Mouse (Mus musculus) activated CD4-positive, CD25-positive, alpha-beta regulatory T cell, adult 9 weeks (primary cell): Measurements from ENCODE around the gene Mgat1. TPM values are rescaled to one million over a fixed set of nuclear protein-coding genes. Genes with fewer than 3 reads are reported as not detected.

Experiments used
- polyA plus RNA-seq: library from polyadenylated mRNA; unstranded; fragments of 100-300 nt; shearing (Covaris generic); gene quantifications from one replicate; pipeline ENCODE4 v1.2.1, GENCODE M21; 2017

Gene Mgat1
- 128 TPM for polyA plus RNA-seq

DNA sequence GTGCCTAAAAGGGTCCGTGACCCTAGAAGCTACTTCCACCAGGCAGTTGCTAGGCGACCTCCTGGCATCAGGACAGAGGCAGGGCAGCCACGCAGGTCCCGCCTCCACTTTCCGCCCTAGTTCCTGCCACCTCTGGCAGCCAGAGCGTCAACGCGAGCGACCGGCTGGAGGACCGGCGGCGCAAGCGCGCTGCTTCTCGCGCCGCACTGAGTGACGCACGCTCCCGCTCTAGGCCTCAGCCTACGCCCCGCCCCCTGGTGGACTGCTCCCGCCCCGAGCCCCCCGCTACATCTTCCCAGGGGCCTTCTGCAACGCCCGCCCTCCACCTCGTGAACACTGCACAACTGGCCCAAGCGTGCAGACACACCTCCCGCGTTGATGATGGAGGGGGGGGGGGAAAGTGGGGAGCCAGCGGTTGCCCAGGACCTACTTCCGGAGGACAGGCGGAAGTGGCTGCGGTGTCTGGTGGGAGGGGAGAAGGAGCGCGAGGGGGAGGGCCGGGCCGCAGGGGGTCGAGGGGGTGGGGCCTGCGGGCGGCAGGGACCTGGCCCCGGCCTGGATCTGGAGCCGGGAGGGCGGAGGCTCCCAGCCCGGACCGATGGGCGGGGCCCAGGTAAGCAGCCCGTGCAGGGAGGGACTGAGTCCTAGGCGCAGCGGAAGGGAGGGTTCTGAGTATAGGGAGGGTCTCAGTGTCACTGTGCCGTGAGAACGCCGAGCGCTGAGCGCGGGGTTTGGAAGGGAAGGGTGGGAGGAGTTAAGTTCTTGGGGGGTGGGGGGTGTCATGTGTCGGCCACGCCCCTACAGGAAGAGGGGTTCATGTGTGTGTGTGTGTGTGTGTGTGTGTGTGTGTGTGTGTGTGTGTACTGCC lies at the start of gene Mgat1:
Gene Mgat1 (plus strand): TSS at position 465 of the 868 bp plus-strand sequence.

DNA sequence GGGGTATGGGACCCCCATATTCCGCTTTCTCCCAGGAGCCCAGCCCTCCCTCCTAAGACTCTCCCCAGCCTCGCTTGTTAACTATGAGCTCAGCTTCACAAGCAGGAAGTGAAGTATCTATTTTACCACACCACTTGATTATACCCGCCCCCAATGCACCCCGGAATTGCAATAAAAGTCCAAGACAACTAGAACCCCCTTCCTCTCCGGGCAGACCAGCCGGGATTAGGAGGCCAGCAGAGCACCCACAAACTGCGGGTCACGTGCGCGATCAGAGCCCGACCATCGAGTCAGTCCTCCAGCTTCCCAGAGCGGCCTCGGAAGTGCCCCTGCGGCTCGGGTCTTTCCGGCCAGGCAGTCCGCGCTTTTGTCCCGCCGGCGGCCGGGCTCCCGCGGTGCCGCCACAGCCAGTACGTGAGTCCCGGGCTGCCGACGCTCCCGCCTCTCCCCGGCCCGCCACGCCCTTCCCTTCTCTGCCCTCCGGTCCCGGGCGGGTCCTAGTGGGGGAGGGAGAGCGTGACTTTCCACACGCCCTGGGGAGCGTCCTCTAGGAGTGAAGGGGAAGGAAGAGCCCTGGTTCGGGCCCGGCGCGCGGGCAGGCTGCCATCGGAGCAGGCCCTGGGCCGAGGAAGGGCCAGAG lies 40.7 kb upstream of the Mgat1 start, which contains the start of gene Zfp62:
Gene Zfp62 (plus strand): TSS at position 164 of the 640 bp plus-strand sequence.

DNA sequence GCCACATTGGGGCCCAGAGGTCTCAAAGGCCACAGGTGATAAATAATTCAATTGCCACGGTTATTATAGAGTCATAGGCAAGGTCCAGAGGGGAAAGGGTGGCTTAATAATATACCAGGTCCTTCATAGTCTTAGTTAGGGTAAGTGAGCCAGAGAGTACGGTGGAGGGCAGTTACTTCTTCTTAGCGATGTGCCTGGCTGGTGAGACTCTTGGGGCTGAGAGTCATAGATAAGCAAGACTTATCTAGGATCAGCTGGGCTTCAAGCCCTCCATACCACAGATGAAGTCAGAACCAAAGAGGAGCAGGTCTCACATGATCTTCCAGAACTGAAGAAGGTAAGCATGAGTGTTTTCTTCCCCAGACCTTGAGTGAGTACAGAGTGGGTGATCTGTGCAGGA lies 34.2 kb downstream of the Mgat1 start, which contains the start of gene Olfr1393:
Gene Olfr1393 (plus strand): TSS at position 83 of the 400 bp plus-strand sequence.

DNA sequence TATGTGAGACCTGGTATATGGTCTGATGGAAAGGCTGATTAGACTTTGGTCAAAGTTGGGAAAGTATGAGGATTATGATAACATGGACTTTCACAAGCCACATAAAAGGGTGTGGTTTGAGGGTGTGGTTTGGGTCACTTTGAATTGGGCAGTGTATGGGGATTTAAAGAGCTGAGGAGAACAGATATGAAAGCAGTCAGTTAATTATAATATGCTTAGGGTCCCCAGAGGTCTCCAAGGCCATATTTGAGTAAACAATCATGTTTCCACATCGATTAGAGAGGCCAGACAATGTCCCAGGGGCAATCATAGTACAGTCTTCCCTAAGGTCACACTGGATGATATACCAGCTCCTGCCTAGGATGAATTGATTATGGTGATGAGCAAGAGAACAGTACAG lies 41.0 kb downstream of the Mgat1 start, which contains the start of gene Olfr1392:
Gene Olfr1392 (plus strand): TSS at position 301 of the 400 bp plus-strand sequence.

DNA sequence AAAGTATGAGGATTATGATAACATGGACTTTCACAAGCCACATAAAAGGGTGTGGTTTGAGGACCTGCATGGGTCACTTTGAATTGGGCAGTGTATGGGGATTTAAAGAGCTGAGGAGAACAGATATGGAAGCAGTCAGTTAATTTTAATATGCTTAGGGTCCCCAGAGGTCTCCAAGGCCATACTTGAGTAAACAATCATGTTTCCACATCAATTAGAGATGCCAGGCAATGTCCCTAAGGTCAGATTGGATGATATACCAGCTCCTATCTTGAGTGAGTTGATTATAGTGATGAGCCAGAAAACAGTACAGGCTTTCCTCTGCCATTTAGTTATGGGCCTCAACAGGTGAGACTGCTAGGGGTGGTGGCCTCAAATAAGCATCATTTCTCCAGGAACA lies 60.5 kb downstream of the Mgat1 start, which contains the start of gene Olfr10:
Gene Olfr10 (plus strand): TSS at position 301 of the 400 bp plus-strand sequence.

Other genes with a start within 250 kb of the Mgat1 start
- 168 TPM for gene 9930111J21Rik2, start 192.9 kb upstream of the Mgat1 start, polyA plus RNA-seq
- gene Tgtp2, start 180.0 kb upstream of the Mgat1 start, polyA plus RNA-seq, result 375 TPM
- 613 TPM for gene Ifi47, start 167.6 kb upstream of the Mgat1 start, polyA plus RNA-seq
- gene Olfr1396, start 129.3 kb upstream of the Mgat1 start, polyA plus RNA-seq, result not detected
- gene Olfr1395, start 101.9 kb upstream of the Mgat1 start, polyA plus RNA-seq, result not detected
- not detected for gene Olfr1394, start 89.8 kb upstream of the Mgat1 start, polyA plus RNA-seq
- not detected for gene Btnl9, start 57.0 kb upstream of the Mgat1 start, polyA plus RNA-seq
- gene Zfp62, start 40.9 kb upstream of the Mgat1 start, polyA plus RNA-seq, result 78.7 TPM
- gene Olfr1393, start 34.1 kb downstream of the Mgat1 start, polyA plus RNA-seq, result not detected
- not detected for gene Olfr1392, start 41.1 kb downstream of the Mgat1 start, polyA plus RNA-seq
- not detected for gene Olfr10, start 60.5 kb downstream of the Mgat1 start, polyA plus RNA-seq
- not detected for gene Olfr1391, start 78.6 kb downstream of the Mgat1 start, polyA plus RNA-seq
- gene Olfr1390, start 91.0 kb downstream of the Mgat1 start, polyA plus RNA-seq, result not detected
- gene Olfr1389, start 178.9 kb downstream of the Mgat1 start, polyA plus RNA-seq, result not detected
- 0.09 TPM for gene Olfr1388, start 192.4 kb downstream of the Mgat1 start, polyA plus RNA-seq
- gene Olfr1387, start 211.2 kb downstream of the Mgat1 start, polyA plus RNA-seq, result not detected
- not detected for gene Olfr1386, start 220.9 kb downstream of the Mgat1 start, polyA plus RNA-seq
- 0.15 TPM for gene Olfr1385, start 244.9 kb downstream of the Mgat1 start, polyA plus RNA-seq